Mouse (Mus musculus): Measurements from ENCODE around the gene Ccl27a.
A peak's percentile ranks its signal among the peaks of the same experiment; 100 is the strongest.

Gene Ccl27a

GRCm38 (mm10) chr4:41740380-41741157, 33.5 kb downstream of the Ccl27a start:
- H3K4me3 ChIP-seq (replicated peaks; ENCODE audit: low read length) = peak overlapping the region; percentile 95
- H3K27me3 ChIP-seq (ENCODE audit: insufficient read depth, low read length) = peaks cover 4% of the 10 kb centered on the region; the same call in 1 of the 2 replicates
- H3K9me3 ChIP-seq (ENCODE audit: low read length) = no peaks in the 10 kb centered on the region
- 0 out of 2 replicates have a peak, but pooled peaks have one; percentile 2 for TF ChIP-seq CTCF (conservative IDR thresholded peaks at IDR 0.05; ENCODE audit: low read length)
- TF ChIP-seq POU5F1 (IDR thresholded peaks at IDR 0.05; ENCODE audit: borderline replicate concordance, low read length) = no peak
- peaks cover 26% of the 10 kb centered on the region for H3K36me3 ChIP-seq (ENCODE audit: insufficient read depth, low read length)
- H3K4me1 ChIP-seq (replicated peaks; ENCODE audit: low read depth, low read length) = peaks cover 35% of the 10 kb centered on the region

GRCm38 (mm10) chr4:41739260-41739659, 34.8 kb downstream of the Ccl27a start:
- TF ChIP-seq NANOG (IDR thresholded peaks at IDR 0.05; ENCODE audit: borderline replicate concordance, low read length) = no peak
- TF ChIP-seq POU5F1 (IDR thresholded peaks at IDR 0.05; ENCODE audit: borderline replicate concordance, low read length) = no peak
- TF ChIP-seq CTCF (conservative IDR thresholded peaks at IDR 0.05; ENCODE audit: low read length) = no peak
- Histone ChIP-seq H3K36me3 (ENCODE audit: insufficient read depth, low read length) (peaks cover 26% of the 10 kb centered on the region), H3K9me3 (ENCODE audit: low read length) (no peaks in the 10 kb centered on the region), H3K27me3 (ENCODE audit: insufficient read depth, low read length) (peaks cover 13% of the 10 kb centered on the region; the same call in 1 of the 2 replicates), H3K4me3 (replicated peaks; ENCODE audit: low read length) (peak overlapping the region; percentile 95), H3K4me1 (replicated peaks; ENCODE audit: low read depth, low read length) (peaks cover 35% of the 10 kb centered on the region)

- TF ChIP-seq NANOG (IDR thresholded peaks at IDR 0.05; ENCODE audit: borderline replicate concordance, low read length) (no peak), CTCF (conservative IDR thresholded peaks at IDR 0.05; ENCODE audit: low read length) (no peak), POU5F1 (IDR thresholded peaks at IDR 0.05; ENCODE audit: borderline replicate concordance, low read length) (no peak)
- peaks cover 26% of the 10 kb centered on the region for H3K36me3 ChIP-seq (ENCODE audit: insufficient read depth, low read length)
- H3K27me3 ChIP-seq (ENCODE audit: insufficient read depth, low read length) = peaks cover 20% of the 10 kb centered on the region
- no peaks in the 10 kb centered on the region for H3K9me3 ChIP-seq (ENCODE audit: low read length)
- H3K4me1 ChIP-seq (replicated peaks; ENCODE audit: low read depth, low read length) = peaks cover 35% of the 10 kb centered on the region
- no peak overlapping the region for H3K4me3 ChIP-seq (replicated peaks; ENCODE audit: low read length)
Observed at GRCm38 (mm10) chr4:41738256-41738603, 35.8 kb downstream of the Ccl27a start.

GRCm38 (mm10) chr4:41737602-41738255, 36.3 kb downstream of the Ccl27a start:
- TF ChIP-seq CTCF (conservative IDR thresholded peaks at IDR 0.05; ENCODE audit: low read length) = peak; percentile 49
- TF ChIP-seq NANOG (IDR thresholded peaks at IDR 0.05; ENCODE audit: borderline replicate concordance, low read length) = no peak
- peaks cover 26% of the 10 kb centered on the region for H3K36me3 ChIP-seq (ENCODE audit: insufficient read depth, low read length)
- peaks cover 35% of the 10 kb centered on the region for H3K4me1 ChIP-seq (replicated peaks; ENCODE audit: low read depth, low read length)
- H3K9me3 ChIP-seq (ENCODE audit: low read length) = no peaks in the 10 kb centered on the region
- H3K27me3 ChIP-seq (ENCODE audit: insufficient read depth, low read length) = peaks cover 25% of the 10 kb centered on the region
- H3K4me3 ChIP-seq (replicated peaks; ENCODE audit: low read length) = no peak overlapping the region

GRCm38 (mm10) chr4:41731052-41731765, 42.8 kb downstream of the Ccl27a start, which contains the start of gene Arid3c:
Gene Arid3c, minus strand, starts transcription at chr4:41731142.
- peak within 1 kb of the TSS; percentile 76 for H3K4me3 ChIP-seq (replicated peaks; ENCODE audit: low read length)
- H3K27me3 ChIP-seq (ENCODE audit: insufficient read depth, low read length) = peaks cover 84% of the 10 kb centered on the region
- peaks cover 21% of the 10 kb centered on the region for H3K4me1 ChIP-seq (replicated peaks; ENCODE audit: low read depth, low read length)
- H3K9me3 ChIP-seq (ENCODE audit: low read length) = no peaks in the 10 kb centered on the region
- TF ChIP-seq POU5F1 (IDR thresholded peaks at IDR 0.05; ENCODE audit: borderline replicate concordance, low read length) (no peak), CTCF (conservative IDR thresholded peaks at IDR 0.05; ENCODE audit: low read length) (no peak), NANOG (IDR thresholded peaks at IDR 0.05; ENCODE audit: borderline replicate concordance, low read length) (no peak)
- no peaks in the 10 kb centered on the region for H3K36me3 ChIP-seq (ENCODE audit: insufficient read depth, low read length)

GRCm38 (mm10) chr4:41726826-41727621, 47.0 kb downstream of the Ccl27a start:
- no peaks in the 10 kb centered on the region for H3K9me3 ChIP-seq (ENCODE audit: low read length)
- H3K4me3 ChIP-seq (replicated peaks; ENCODE audit: low read length) = no peak overlapping the region
- peaks cover 42% of the 10 kb centered on the region for H3K4me1 ChIP-seq (replicated peaks; ENCODE audit: low read depth, low read length)
- H3K27me3 ChIP-seq (ENCODE audit: insufficient read depth, low read length) = peaks cover 78% of the 10 kb centered on the region
- no peak for TF ChIP-seq POU5F1 (IDR thresholded peaks at IDR 0.05; ENCODE audit: borderline replicate concordance, low read length)
- no peak for TF ChIP-seq CTCF (conservative IDR thresholded peaks at IDR 0.05; ENCODE audit: low read length)
- no peak for TF ChIP-seq NANOG (IDR thresholded peaks at IDR 0.05; ENCODE audit: borderline replicate concordance, low read length)
- no peaks in the 10 kb centered on the region for H3K36me3 ChIP-seq (ENCODE audit: insufficient read depth, low read length)

- H3K36me3 ChIP-seq (ENCODE audit: insufficient read depth, low read length) = peaks cover 29% of the 10 kb centered on the region
- H3K27me3 ChIP-seq (ENCODE audit: insufficient read depth, low read length) = peaks cover 42% of the 10 kb centered on the region
- TF ChIP-seq NANOG (IDR thresholded peaks at IDR 0.05; ENCODE audit: borderline replicate concordance, low read length) (no peak), POU5F1 (IDR thresholded peaks at IDR 0.05; ENCODE audit: borderline replicate concordance, low read length) (no peak), CTCF (conservative IDR thresholded peaks at IDR 0.05; ENCODE audit: low read length) (no peak)
- peak within 1 kb of the TSS; percentile 95 for H3K4me3 ChIP-seq (replicated peaks; ENCODE audit: low read length)
- no peaks in the 10 kb centered on the region for H3K9me3 ChIP-seq (ENCODE audit: low read length)
- peaks cover 41% of the 10 kb centered on the region for H3K4me1 ChIP-seq (replicated peaks; ENCODE audit: low read depth, low read length)
Observed at GRCm38 (mm10) chr4:41722918-41723351, 51.1 kb downstream of the Ccl27a start, which contains the start of gene Dctn3. Gene Dctn3, minus strand, starts transcription at chr4:41723170.

Measured in E14TG2a.4 (cell line).